Mouse (Mus musculus) adrenal gland, postnatal 4 days (tissue): ENCODE data around the gene Armh3. TPM values are rescaled to one million over a fixed set of nuclear protein-coding genes. Genes with fewer than 3 reads are reported as not detected.

Experiments
- DNase-seq, 2 experiments: peaks; one replicate each; pipeline ENCODE4 v3.0.0; 2021 to 2022; ENCODE audit warnings: low spot score in 2 of 2, mixed read lengths in 2 of 2
- total RNA-seq, 2 experiments: library from RNA; stranded (reverse); gene quantifications; 2 replicates each; pipeline ENCODE4 v1.2.3; 2021

Armh3 gene
- total RNA-seq, 2 experiments from 2014 or later = 21.6 to 21.9 TPM

- DNase-seq = no peak
These were observed 37.7 kb upstream of the Armh3 start for GRCm38 (mm10) chr19:46035971-46036370.

GRCm38 (mm10) chr19:46033911-46034310, 35.6 kb upstream of the Armh3 start:
- DNase-seq = no peak

GRCm38 (mm10) chr19:46032731-46033510, 34.6 kb upstream of the Armh3 start:
- no peak for DNase-seq

- no peak for DNase-seq
These were observed 33.6 kb upstream of the Armh3 start for GRCm38 (mm10) chr19:46031689-46032432.

- DNase-seq = no peak
These were observed 32.1 kb upstream of the Armh3 start for GRCm38 (mm10) chr19:46030196-46030983.

GRCm38 (mm10) chr19:46029652-46030051, 31.4 kb upstream of the Armh3 start:
- DNase-seq = no peak

- no peak for DNase-seq
These were observed 30.5 kb upstream of the Armh3 start for GRCm38 (mm10) chr19:46028747-46029320.

GRCm38 (mm10) chr19:46026567-46026966, 28.3 kb upstream of the Armh3 start:
- DNase-seq = no peak

GRCm38 (mm10) chr19:46024959-46025358, 26.7 kb upstream of the Armh3 start:
- DNase-seq = no peak

GRCm38 (mm10) chr19:46016023-46016422, 17.7 kb upstream of the Armh3 start:
- no peak for DNase-seq

GRCm38 (mm10) chr19:46014572-46015178, 16.4 kb upstream of the Armh3 start:
- peak; percentile 72 to 80 for DNase-seq

- no peak for DNase-seq
These were observed 7.4 kb upstream of the Armh3 start for GRCm38 (mm10) chr19:46005680-46006079.

GRCm38 (mm10) chr19:46004814-46005466, 6.7 kb upstream of the Armh3 start:
- DNase-seq = no peak

GRCm38 (mm10) chr19:46003371-46004226, 5.3 kb upstream of the Armh3 start, which contains the start of gene Hps6:
TSS of gene Hps6 (plus strand) at chr19:46003508.
- peak; percentile 73 to 75 for DNase-seq

GRCm38 (mm10) chr19:46002279-46002678, 4.0 kb upstream of the Armh3 start:
- DNase-seq = no peak

GRCm38 (mm10) chr19:45999378-45999777, 1.1 kb upstream of the Armh3 start:
- DNase-seq = no peak

- DNase-seq = no peak
These were observed 468 bp upstream of the Armh3 start for GRCm38 (mm10) chr19:45998694-45999217.

- DNase-seq = no peak
These were observed 923 bp downstream of the Armh3 start for GRCm38 (mm10) chr19:45997365-45997764.
